Mouse (Mus musculus): ENCODE results near the gene Angptl4.

Gene Angptl4

GRCm38 (mm10) chr17:33804205-33804604, 22.6 kb upstream of the Angptl4 start:
- DNase-seq (ENCODE audit: low spot score), result no peak

GRCm38 (mm10) chr17:33802221-33802620, 20.6 kb upstream of the Angptl4 start:
- DNase-seq (ENCODE audit: low spot score), result no peak

GRCm38 (mm10) chr17:33799277-33799676, 17.6 kb upstream of the Angptl4 start:
- DNase-seq (ENCODE audit: low spot score), result no peak

- DNase-seq (ENCODE audit: low spot score), result no peak
Measured at GRCm38 (mm10) chr17:33798306-33798705, 16.7 kb upstream of the Angptl4 start.

- no peak for DNase-seq (ENCODE audit: low spot score)
Measured at GRCm38 (mm10) chr17:33788732-33789131, 7.1 kb upstream of the Angptl4 start.

GRCm38 (mm10) chr17:33786375-33786774, 4.7 kb upstream of the Angptl4 start:
- no peak for DNase-seq (ENCODE audit: low spot score)

- DNase-seq (ENCODE audit: low spot score), result no peak
Measured at GRCm38 (mm10) chr17:33784939-33785338, 3.3 kb upstream of the Angptl4 start.

- no peak for DNase-seq (ENCODE audit: low spot score)
Measured at GRCm38 (mm10) chr17:33783408-33783807, 1.8 kb upstream of the Angptl4 start.

- no peak for DNase-seq (ENCODE audit: low spot score)
Measured at GRCm38 (mm10) chr17:33782067-33782466, 437 bp upstream of the Angptl4 start.

- DNase-seq (ENCODE audit: low spot score), result no peak
Measured at GRCm38 (mm10) chr17:33780431-33780830, 1.2 kb downstream of the Angptl4 start.

- DNase-seq (ENCODE audit: low spot score), result no peak
Measured at GRCm38 (mm10) chr17:33779967-33780295, 1.7 kb downstream of the Angptl4 start.

GRCm38 (mm10) chr17:33779271-33779966, 2.2 kb downstream of the Angptl4 start:
- peak; percentile 65 for DNase-seq (ENCODE audit: low spot score)

GRCm38 (mm10) chr17:33775287-33775686, 6.3 kb downstream of the Angptl4 start:
- no peak for DNase-seq (ENCODE audit: low spot score)

- DNase-seq (ENCODE audit: low spot score), result no peak
Measured at GRCm38 (mm10) chr17:33774573-33775155, 7.0 kb downstream of the Angptl4 start.

- DNase-seq (ENCODE audit: low spot score), result no peak
Measured at GRCm38 (mm10) chr17:33773871-33774572, 7.6 kb downstream of the Angptl4 start.

- no peak for DNase-seq (ENCODE audit: low spot score)
Measured at GRCm38 (mm10) chr17:33773426-33773825, 8.2 kb downstream of the Angptl4 start.

GRCm38 (mm10) chr17:33771617-33772016, 10.0 kb downstream of the Angptl4 start:
- DNase-seq (ENCODE audit: low spot score), result no peak

GRCm38 (mm10) chr17:33766389-33766788, 15.2 kb downstream of the Angptl4 start:
- DNase-seq (ENCODE audit: low spot score), result no peak

- DNase-seq (ENCODE audit: low spot score), result peak; percentile 100
Measured at GRCm38 (mm10) chr17:33760255-33761165, 21.1 kb downstream of the Angptl4 start, which contains the start of gene Rab11b. Gene Rab11b (minus strand): TSS chr17:33760530.

GRCm38 (mm10) chr17:33759767-33760254, 21.8 kb downstream of the Angptl4 start:
- peak; percentile 84 for DNase-seq (ENCODE audit: low spot score)

GRCm38 (mm10) chr17:33757231-33757630, 24.4 kb downstream of the Angptl4 start:
- DNase-seq (ENCODE audit: low spot score), result no peak
